In the genomic region with DNA sequence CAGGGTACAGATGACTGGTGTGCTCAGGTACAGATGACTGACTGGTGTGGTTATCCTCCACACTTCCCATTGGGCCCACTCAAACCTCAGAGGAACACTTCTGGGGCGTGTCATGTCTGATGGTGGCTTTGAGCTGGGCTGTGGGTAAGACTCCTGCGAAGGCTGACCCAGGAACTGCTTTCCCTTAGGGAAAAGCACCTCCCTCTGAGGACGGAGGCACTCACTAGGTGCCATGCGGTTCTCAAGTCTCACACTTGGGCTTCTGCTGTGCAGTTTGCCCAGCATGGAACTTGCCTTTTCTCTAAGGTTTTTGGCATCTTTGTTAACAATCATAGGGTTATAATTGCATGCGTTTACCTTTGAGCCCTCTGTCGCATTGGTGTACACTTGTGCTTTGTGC, we compare ENCODE assay signal across 23 mouse cellular contexts. TPM values are rescaled to one million over a fixed set of nuclear protein-coding genes. Genes with fewer than 3 reads are reported as not detected.
"Had no signal": no experiment of that assay in that cellular context is flagged by ENCODE, and none has a peak within 500 bp of the region (broad histone marks: within the 10 kb centered on the region; RNA-seq: fewer than 3 reads in every experiment).

No protein-coding gene starts in this region.

- ATAC-seq: midbrain, embryonic 15.5 days had no signal

- H3K4me2 ChIP-seq: limb, embryonic 13.5 days; liver, embryonic 12.5 days; liver, embryonic 15.5 days; lung, embryonic 15.5 days; midbrain, embryonic 12.5 days; midbrain, embryonic 15.5 days had no signal

- H3K4me3 ChIP-seq: limb, embryonic 10.5 days; limb, embryonic 13.5 days; liver, embryonic 12.5 days; liver, embryonic 15.5 days; lung, embryonic 15.5 days; midbrain, embryonic 12.5 days; midbrain, embryonic 15.5 days; myocyte had no signal

- H3K9ac ChIP-seq: limb, embryonic 13.5 days; liver, embryonic 12.5 days; liver, embryonic 15.5 days; lung, embryonic 15.5 days; midbrain, embryonic 12.5 days; midbrain, embryonic 15.5 days had no signal

- H3K27ac ChIP-seq: limb, embryonic 10.5 days; limb, embryonic 13.5 days; liver, embryonic 12.5 days; liver, embryonic 15.5 days; lung, embryonic 15.5 days; midbrain, embryonic 12.5 days; midbrain, embryonic 15.5 days had no signal

- DNase-seq: kidney, adult 2 months; kidney, postnatal 10 days; kidney, postnatal 4 days; liver; lung, adult 18-20 months; lung, postnatal 14 days; lung, postnatal 4 days; thymus, adult 18-20 months; thymus, postnatal 36 days had no signal

- H3K27me3 ChIP-seq: limb, embryonic 13.5 days; liver, embryonic 12.5 days; liver, embryonic 15.5 days; lung, embryonic 15.5 days; midbrain, embryonic 15.5 days had no signal

- H3K9me3 ChIP-seq: limb, embryonic 10.5 days; limb, embryonic 13.5 days; liver, embryonic 12.5 days; liver, embryonic 15.5 days; lung, embryonic 15.5 days; midbrain, embryonic 12.5 days; midbrain, embryonic 15.5 days had no signal

- H3K36me3 ChIP-seq: limb, embryonic 10.5 days; limb, embryonic 13.5 days; liver, embryonic 12.5 days; liver, embryonic 15.5 days; lung, embryonic 15.5 days; midbrain, embryonic 12.5 days; midbrain, embryonic 15.5 days had no signal

RNA-seq across cellular contexts. Expression of gene Gm28729, which starts 10.4 kb away (rescaled TPM):
- polyA plus RNA-seq: kidney, adult 2 months; kidney, embryonic 14.5 days; limb, embryonic 10.5 days; liver, embryonic 12.5 days; midbrain, embryonic 12.5 days; myocyte; neural tube, embryonic 11.5 days; neural tube, embryonic 14.5 days; small intestine, adult 2 months; spleen, adult 2 months; stomach, embryonic 16.5 days had no signal
